Mouse (Mus musculus): ENCODE measurements around the gene Rbm14. TPM values are rescaled to one million over a fixed set of nuclear protein-coding genes. Genes with fewer than 3 reads are reported as not detected.

Rbm14 gene
- polyA plus RNA-seq, 1 experiment from 2014 or later: 43.8 TPM

- H3K27me3 ChIP-seq (ENCODE audit: insufficient read depth, low read length): no peaks in the 10 kb centered on the region
- WGBS: under 1% methylated on average over 14 of the region's 14 CpGs
- H3K9ac ChIP-seq (ENCODE audit: low read depth, low read length): peak overlapping the region; percentile 78
- ATAC-seq (replicated peaks; ENCODE audit: low FRiP score, low read depth) (no peak), DNase-seq (ENCODE audit: low spot score) (no peak)
- H3K4me1 ChIP-seq (replicated peaks; ENCODE audit: insufficient read depth, low read length): peaks cover 10% of the 10 kb centered on the region; the same call in 1 of the 2 replicates
- no peaks in the 10 kb centered on the region for H3K36me3 ChIP-seq (ENCODE audit: insufficient read depth, low read length)
- TF ChIP-seq CTCF (IDR thresholded peaks at IDR 0.05; ENCODE audit: low read depth): no peak
- peak overlapping the region; percentile 96 for H3K27ac ChIP-seq
- H3K4me2 ChIP-seq (ENCODE audit: low read length): peak overlapping the region; percentile 91
- peak overlapping the region; percentile 60 for H3K4me3 ChIP-seq (replicated peaks; ENCODE audit: low read depth, low read length)
- no peaks in the 10 kb centered on the region for H3K9me3 ChIP-seq (replicated peaks; ENCODE audit: low read length)
These were observed 1.1 kb downstream of the Rbm14 start for GRCm38 (mm10) chr19:4810309-4810708.

- no peak for DNase-seq (ENCODE audit: low spot score)
- Histone ChIP-seq H3K27me3 (ENCODE audit: insufficient read depth, low read length) (no peaks in the 10 kb centered on the region), H3K36me3 (ENCODE audit: insufficient read depth, low read length) (peaks cover 41% of the 10 kb centered on the region), H3K4me3 (replicated peaks; ENCODE audit: low read depth, low read length) (no peak overlapping the region), H3K4me2 (ENCODE audit: low read length) (no peak overlapping the region), H3K9me3 (replicated peaks; ENCODE audit: low read length) (no peaks in the 10 kb centered on the region), H3K27ac (no peak overlapping the region), H3K9ac (ENCODE audit: low read depth, low read length) (no peak overlapping the region), H3K4me1 (replicated peaks; ENCODE audit: insufficient read depth, low read length) (no peaks in the 10 kb centered on the region)
- 82% methylated on average over 10 of the region's 10 CpGs for WGBS
- no peak for TF ChIP-seq CTCF (IDR thresholded peaks at IDR 0.05; ENCODE audit: low read depth)
- no peak for ATAC-seq (replicated peaks; ENCODE audit: low FRiP score, low read depth)
These were observed 8.2 kb downstream of the Rbm14 start for GRCm38 (mm10) chr19:4803283-4803682.

- ATAC-seq (replicated peaks; ENCODE audit: low FRiP score, low read depth) (no peak), DNase-seq (ENCODE audit: low spot score) (no peak)
- H3K27ac ChIP-seq: no peak overlapping the region
- no peaks in the 10 kb centered on the region for H3K27me3 ChIP-seq (ENCODE audit: insufficient read depth, low read length)
- no peak overlapping the region for H3K4me2 ChIP-seq (ENCODE audit: low read length)
- 95% methylated on average over 7 of the region's 7 CpGs for WGBS
- no peak overlapping the region for H3K9ac ChIP-seq (ENCODE audit: low read depth, low read length)
- H3K4me1 ChIP-seq (replicated peaks; ENCODE audit: insufficient read depth, low read length): no peaks in the 10 kb centered on the region
- no peaks in the 10 kb centered on the region for H3K9me3 ChIP-seq (replicated peaks; ENCODE audit: low read length)
- no peak for TF ChIP-seq CTCF (IDR thresholded peaks at IDR 0.05; ENCODE audit: low read depth)
- no peak overlapping the region for H3K4me3 ChIP-seq (replicated peaks; ENCODE audit: low read depth, low read length)
- peaks cover 42% of the 10 kb centered on the region for H3K36me3 ChIP-seq (ENCODE audit: insufficient read depth, low read length)
These were observed 8.7 kb downstream of the Rbm14 start for GRCm38 (mm10) chr19:4802691-4803091.

DNA sequence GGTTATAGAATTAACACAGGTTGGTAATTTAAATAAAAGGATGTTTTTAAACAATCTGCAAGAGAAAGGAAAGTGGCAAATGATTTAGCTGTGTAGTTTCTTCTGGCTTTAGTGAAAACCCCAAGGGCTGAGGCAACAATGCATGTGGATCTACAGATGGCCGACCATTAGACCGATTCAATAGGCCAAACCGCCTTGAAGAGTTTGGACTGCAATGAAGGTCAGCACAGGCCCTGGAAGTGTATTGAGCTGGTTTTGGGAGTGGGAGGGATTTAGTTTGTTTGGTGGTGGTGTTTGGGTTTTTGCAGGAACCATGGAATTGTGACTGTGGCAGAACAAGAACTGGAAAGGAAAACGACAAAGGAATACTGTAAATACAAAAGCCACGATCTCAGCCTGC is 12.4 kb downstream of the Rbm14 start:
- no peak overlapping the region for H3K4me2 ChIP-seq (ENCODE audit: low read length)
- no peaks in the 10 kb centered on the region for H3K9me3 ChIP-seq (replicated peaks; ENCODE audit: low read length)
- H3K27me3 ChIP-seq (ENCODE audit: insufficient read depth, low read length): no peaks in the 10 kb centered on the region
- H3K4me3 ChIP-seq (replicated peaks; ENCODE audit: low read depth, low read length): no peak overlapping the region
- 91% methylated on average over 5 of the region's 5 CpGs for WGBS
- H3K9ac ChIP-seq (ENCODE audit: low read depth, low read length): no peak overlapping the region
- TF ChIP-seq CTCF (IDR thresholded peaks at IDR 0.05; ENCODE audit: low read depth): no peak
- peaks cover 42% of the 10 kb centered on the region for H3K36me3 ChIP-seq (ENCODE audit: insufficient read depth, low read length)
- H3K4me1 ChIP-seq (replicated peaks; ENCODE audit: insufficient read depth, low read length): 0 out of 2 replicates have a peak, but pooled peaks cover 5% of the 10 kb centered on the region
- H3K27ac ChIP-seq: no peak overlapping the region
- DNase-seq (ENCODE audit: low spot score): no peak
- ATAC-seq (replicated peaks; ENCODE audit: low FRiP score, low read depth): no peak

DNA sequence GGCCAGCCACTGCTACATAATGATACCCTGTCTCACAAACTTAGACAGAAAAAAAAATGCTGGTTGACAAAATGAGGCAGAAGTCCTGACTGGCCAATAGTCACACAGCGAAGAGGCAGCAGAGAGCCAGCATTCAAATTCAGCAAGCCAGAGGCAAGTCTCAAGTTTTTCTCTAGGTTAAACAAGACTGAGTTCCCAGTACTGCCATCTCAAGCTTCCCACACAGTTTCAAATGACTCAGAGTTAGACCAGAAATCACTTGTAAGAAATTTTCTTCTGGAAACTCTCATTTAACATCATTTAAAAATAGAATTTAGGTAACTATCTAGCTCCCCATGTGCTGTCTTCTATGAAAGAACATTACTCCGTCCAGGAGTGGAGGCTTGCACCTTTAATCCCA is 13.6 kb downstream of the Rbm14 start:
- Histone ChIP-seq H3K9ac (ENCODE audit: low read depth, low read length) (no peak overlapping the region), H3K4me2 (ENCODE audit: low read length) (no peak overlapping the region), H3K9me3 (replicated peaks; ENCODE audit: low read length) (no peaks in the 10 kb centered on the region), H3K36me3 (ENCODE audit: insufficient read depth, low read length) (peaks cover 32% of the 10 kb centered on the region), H3K27me3 (ENCODE audit: insufficient read depth, low read length) (no peaks in the 10 kb centered on the region), H3K4me3 (replicated peaks; ENCODE audit: low read depth, low read length) (no peak overlapping the region), H3K4me1 (replicated peaks; ENCODE audit: insufficient read depth, low read length) (0 out of 2 replicates have a peak, but pooled peaks cover 5% of the 10 kb centered on the region), H3K27ac (no peak overlapping the region)
- 99% methylated on average over 2 of the region's 2 CpGs for WGBS
- TF ChIP-seq CTCF (IDR thresholded peaks at IDR 0.05; ENCODE audit: low read depth): no peak
- DNase-seq (ENCODE audit: low spot score): no peak
- no peak for ATAC-seq (replicated peaks; ENCODE audit: low FRiP score, low read depth)

DNA sequence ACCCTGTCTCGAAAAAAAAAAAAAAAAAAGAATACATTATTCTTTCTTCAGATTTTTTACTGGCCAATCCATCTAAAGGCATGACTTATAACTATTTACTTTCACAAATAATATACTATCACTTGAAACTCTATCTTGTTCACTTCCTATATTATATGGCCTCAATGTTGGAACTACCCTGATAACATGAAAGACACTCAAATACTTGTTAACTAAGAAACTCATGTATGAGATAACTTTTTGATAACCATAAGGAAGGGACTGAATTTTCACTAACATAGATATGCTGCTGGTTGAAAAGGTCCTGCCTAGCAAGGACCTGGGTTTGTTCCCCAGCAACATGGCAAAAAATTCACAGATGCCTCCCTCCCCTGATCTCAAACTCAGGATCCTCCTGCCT is 15.5 kb downstream of the Rbm14 start:
- ATAC-seq (replicated peaks; ENCODE audit: low FRiP score, low read depth): no peak
- no peaks in the 10 kb centered on the region for H3K9me3 ChIP-seq (replicated peaks; ENCODE audit: low read length)
- 73% methylated on average over 1 of the region's 1 CpGs for WGBS
- H3K9ac ChIP-seq (ENCODE audit: low read depth, low read length): no peak overlapping the region
- H3K4me3 ChIP-seq (replicated peaks; ENCODE audit: low read depth, low read length): no peak overlapping the region
- no peak for TF ChIP-seq CTCF (IDR thresholded peaks at IDR 0.05; ENCODE audit: low read depth)
- no peak overlapping the region for H3K4me2 ChIP-seq (ENCODE audit: low read length)
- no peak overlapping the region for H3K27ac ChIP-seq
- DNase-seq (ENCODE audit: low spot score): no peak
- H3K4me1 ChIP-seq (replicated peaks; ENCODE audit: insufficient read depth, low read length): peaks cover 13% of the 10 kb centered on the region; the same call in 1 of the 2 replicates
- H3K36me3 ChIP-seq (ENCODE audit: insufficient read depth, low read length): peaks cover 22% of the 10 kb centered on the region
- H3K27me3 ChIP-seq (ENCODE audit: insufficient read depth, low read length): no peaks in the 10 kb centered on the region
